Mouse (Mus musculus) ES-E14 (cell line): Measurements from ENCODE around the gene Zfp366. TPM values are rescaled to one million over a fixed set of nuclear protein-coding genes. Genes with fewer than 3 reads are reported as not detected.

Experiments
- DNase-seq: peaks from one replicate; pipeline ENCODE4 v3.0.0-alpha.2; 2013; ENCODE audit warnings: low read depth, low spot score
- H3K27ac ChIP-seq: 2 replicates; pipeline ENCODE4 v1.5.1; 2012; ENCODE audit warnings: low read depth, mild to moderate bottlenecking, low read length, moderate library complexity, mixed read lengths; ENCODE audit not compliant: poor library complexity, insufficient read depth, severe bottlenecking
- H3K36me3 ChIP-seq: 2 replicates; pipeline ENCODE4 v1.6.1; 2012; ENCODE audit warnings: mild to moderate bottlenecking, low read length, moderate library complexity, mixed read lengths; ENCODE audit not compliant: control insufficient read depth, poor library complexity, insufficient read depth, severe bottlenecking
- H3K4me1 ChIP-seq, 2 experiments: fragments of 150-350 bp in 1 of 2; sonication (generic) in 1 of 2; 2 replicates each; pipeline ENCODE4 v1.6.1; 2012; ENCODE audit warnings: low read length in 2 of 2, mild to moderate bottlenecking in 1 of 2, mixed read lengths in 1 of 2; ENCODE audit not compliant: control insufficient read depth in 2 of 2, insufficient read depth in 2 of 2, poor library complexity in 1 of 2
- H3K4me3 ChIP-seq, 2 experiments: fragments of 150-350 bp in 1 of 2; sonication (generic) in 1 of 2; 2 replicates each; pipeline ENCODE4 v1.5.1; 2012; ENCODE audit warnings: low read length in 2 of 2, low read depth in 1 of 2, mild to moderate bottlenecking in 1 of 2, mixed read lengths in 1 of 2; ENCODE audit not compliant: insufficient read depth in 1 of 2, poor library complexity in 1 of 2, severe bottlenecking in 1 of 2
- H3K9ac ChIP-seq: 2 replicates; pipeline ENCODE4 v1.6.1; 2012; ENCODE audit warnings: low read depth, mild to moderate bottlenecking, low read length, mixed read lengths; ENCODE audit not compliant: poor library complexity, insufficient read depth, severe bottlenecking
- H3K9me3 ChIP-seq: fragments of 150-350 bp; sonication (generic); 2 replicates; pipeline ENCODE4 v1.6.1; 2012; ENCODE audit warnings: low read depth, mild to moderate bottlenecking, low read length; ENCODE audit not compliant: control insufficient read depth, insufficient read depth
- CHD2 ChIP-seq: IDR thresholded peaks from 2 replicates; pipeline ENCODE4 v1.6.1; 2014; ENCODE audit warnings: mild to moderate bottlenecking, low read depth, low read length, inconsistent platforms
- HCFC1 ChIP-seq: IDR thresholded peaks from 2 replicates; pipeline ENCODE4 v1.6.1; 2012; ENCODE audit warnings: low read length, inconsistent platforms, borderline replicate concordance; ENCODE audit not compliant: insufficient read depth
- MAFK ChIP-seq: IDR thresholded peaks from 2 replicates; pipeline ENCODE4 v1.6.1; 2014; ENCODE audit warnings: mild to moderate bottlenecking, low read depth, low read length, inconsistent platforms; ENCODE audit not compliant: insufficient read depth
- ZC3H11A ChIP-seq: IDR thresholded peaks from 2 replicates; pipeline ENCODE4 v1.6.1; 2012; ENCODE audit warnings: low read depth, mild to moderate bottlenecking, inconsistent platforms, low read length, borderline replicate concordance
- ZNF384 ChIP-seq: IDR thresholded peaks from 2 replicates; pipeline ENCODE4 v1.6.1; 2012; ENCODE audit warnings: low read depth, low read length, inconsistent platforms
- in situ Hi-C, 2 experiments: fragments of 600-800 bp; cut with MboI; formaldehyde crosslinking; loops; one replicate each; pipeline ENCODE4 v1.15.1; 2025; ENCODE audit warnings: low sequenced_read_pairs in 2 of 2, inconsistent platforms in 1 of 2; ENCODE audit not compliant: unreplicated experiment in 2 of 2
- total RNA-seq: library from RNA; depleted of rRNA; stranded (reverse); fragments of 300-350 nt; gene quantifications from 2 replicates; pipeline ENCODE4 v1.2.3, GENCODE M21; 2012

Gene Zfp366
- total RNA-seq, 1 experiment = 0.04 TPM

- DNase-seq = no peak
- Histone ChIP-seq H3K4me3 (no peak overlapping the region), H3K9ac (no peak overlapping the region), H3K9me3 (no peaks in the 10 kb centered on the region), H3K27ac (no peak overlapping the region), H3K4me1 (no peaks in the 10 kb centered on the region), H3K36me3 (no peaks in the 10 kb centered on the region)
- in situ Hi-C loops = no loop called here
- TF ChIP-seq ZC3H11A (no peak), ZNF384 (no peak), HCFC1 (no peak), CHD2 (no peak), MAFK (no peak)
Measured at GRCm38 (mm10) chr13:99283916-99284315, 99.3 kb downstream of the Zfp366 start.

GRCm38 (mm10) chr13:99284400-99285160 is 100.0 kb downstream of the Zfp366 start:
- H3K9me3 ChIP-seq = no peaks in the 10 kb centered on the region
- TF ChIP-seq MAFK = no peak
- no peak for TF ChIP-seq HCFC1
- no peak for TF ChIP-seq ZC3H11A
- TF ChIP-seq ZNF384 = no peak
- TF ChIP-seq CHD2 = no peak
- no peak for DNase-seq
- no peak overlapping the region for H3K27ac ChIP-seq
- no peak overlapping the region for H3K9ac ChIP-seq
- H3K4me3 ChIP-seq = no peak overlapping the region
- H3K36me3 ChIP-seq = no peaks in the 10 kb centered on the region
- in situ Hi-C loops = no loop called here
- H3K4me1 ChIP-seq = no peaks in the 10 kb centered on the region

- H3K4me3 ChIP-seq = no peak overlapping the region
- DNase-seq = no peak
- H3K36me3 ChIP-seq = no peaks in the 10 kb centered on the region
- H3K4me1 ChIP-seq = no peaks in the 10 kb centered on the region
- no peak overlapping the region for H3K27ac ChIP-seq
- in situ Hi-C loops = no loop called here
- TF ChIP-seq ZNF384 = no peak
- no peak for TF ChIP-seq MAFK
- TF ChIP-seq HCFC1 = no peak
- TF ChIP-seq CHD2 = no peak
- TF ChIP-seq ZC3H11A = no peak
- no peak overlapping the region for H3K9ac ChIP-seq
- no peaks in the 10 kb centered on the region for H3K9me3 ChIP-seq
Measured at GRCm38 (mm10) chr13:99285241-99285640, 100.6 kb downstream of the Zfp366 start.

- no peak overlapping the region for H3K27ac ChIP-seq
- TF ChIP-seq HCFC1 = no peak
- TF ChIP-seq CHD2 = no peak
- no peak for TF ChIP-seq ZNF384
- no peak for TF ChIP-seq MAFK
- no peaks in the 10 kb centered on the region for H3K9me3 ChIP-seq
- no peak overlapping the region for H3K4me3 ChIP-seq
- H3K36me3 ChIP-seq = no peaks in the 10 kb centered on the region
- H3K4me1 ChIP-seq = no peaks in the 10 kb centered on the region
- no peak for DNase-seq
- H3K9ac ChIP-seq = no peak overlapping the region
- in situ Hi-C loops = no loop called here
Measured at GRCm38 (mm10) chr13:99287207-99287606, 102.6 kb downstream of the Zfp366 start.

GRCm38 (mm10) chr13:99287786-99288185 is 103.2 kb downstream of the Zfp366 start:
- no peak for TF ChIP-seq ZC3H11A
- TF ChIP-seq HCFC1 = no peak
- TF ChIP-seq ZNF384 = no peak
- TF ChIP-seq MAFK = no peak
- no peak for TF ChIP-seq CHD2
- no peak overlapping the region for H3K4me3 ChIP-seq
- H3K9ac ChIP-seq = no peak overlapping the region
- H3K27ac ChIP-seq = no peak overlapping the region
- H3K36me3 ChIP-seq = no peaks in the 10 kb centered on the region
- H3K9me3 ChIP-seq = no peaks in the 10 kb centered on the region
- no peaks in the 10 kb centered on the region for H3K4me1 ChIP-seq
- in situ Hi-C loops = no loop called here
- no peak for DNase-seq
